Mouse (Mus musculus) splenic B cell, adult 2 months (primary cell): ENCODE data around the gene Spag6.
A peak's percentile ranks its signal among the peaks of the same experiment; 100 is the strongest.

Source experiments
- DNase-seq: peaks from one replicate; pipeline ENCODE4 v3.0.0-alpha.2; 2011; ENCODE audit warnings: low read depth, low spot score
- H3K27me3 ChIP-seq: 2 replicates; pipeline ENCODE4 v1.6.1; 2012; ENCODE audit warnings: mild to moderate bottlenecking, low read length, moderate library complexity, mixed read lengths; ENCODE audit not compliant: control insufficient read depth, poor library complexity, insufficient read depth, severe bottlenecking
- H3K36me3 ChIP-seq: 2 replicates; pipeline ENCODE4 v1.6.1; 2012; ENCODE audit warnings: mild to moderate bottlenecking, low read length, moderate library complexity, mixed read lengths; ENCODE audit not compliant: control insufficient read depth, poor library complexity, insufficient read depth, severe bottlenecking

The Spag6 gene

GRCm38 (mm10) chr2:18693491-18693870 lies 351 bp upstream of the Spag6 start:
- no peak for DNase-seq
- H3K36me3 ChIP-seq = no peaks in the 10 kb centered on the region

GRCm38 (mm10) chr2:18694611-18694950 lies 749 bp downstream of the Spag6 start:
- H3K36me3 ChIP-seq = no peaks in the 10 kb centered on the region
- DNase-seq = no peak
- peaks cover 7% of the 10 kb centered on the region for H3K27me3 ChIP-seq

More at GRCm38 (mm10) chr2:18693491-18693870, 351 bp upstream of the Spag6 start:
- peaks cover 7% of the 10 kb centered on the region for H3K27me3 ChIP-seq

DNA sequence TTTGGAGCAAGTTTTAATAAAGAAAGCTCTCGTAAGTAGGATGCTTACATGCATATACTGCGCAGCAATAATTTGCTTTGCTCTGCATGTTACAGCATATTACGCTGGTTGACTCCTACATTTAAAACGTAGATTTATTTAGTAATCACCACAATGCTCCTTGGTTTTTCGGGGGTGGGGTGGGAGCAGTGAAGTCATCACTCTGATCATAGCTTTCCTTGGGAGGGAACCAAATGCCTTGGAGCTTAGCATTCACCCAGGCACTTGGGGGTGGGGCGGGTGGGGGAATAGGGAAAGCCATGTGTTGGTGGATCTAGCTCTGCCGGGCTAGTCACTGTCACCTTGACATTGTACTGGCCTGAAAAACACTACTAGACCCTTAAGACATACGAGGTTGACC lies 1.3 kb downstream of the Spag6 start:
- no peak for DNase-seq

DNA sequence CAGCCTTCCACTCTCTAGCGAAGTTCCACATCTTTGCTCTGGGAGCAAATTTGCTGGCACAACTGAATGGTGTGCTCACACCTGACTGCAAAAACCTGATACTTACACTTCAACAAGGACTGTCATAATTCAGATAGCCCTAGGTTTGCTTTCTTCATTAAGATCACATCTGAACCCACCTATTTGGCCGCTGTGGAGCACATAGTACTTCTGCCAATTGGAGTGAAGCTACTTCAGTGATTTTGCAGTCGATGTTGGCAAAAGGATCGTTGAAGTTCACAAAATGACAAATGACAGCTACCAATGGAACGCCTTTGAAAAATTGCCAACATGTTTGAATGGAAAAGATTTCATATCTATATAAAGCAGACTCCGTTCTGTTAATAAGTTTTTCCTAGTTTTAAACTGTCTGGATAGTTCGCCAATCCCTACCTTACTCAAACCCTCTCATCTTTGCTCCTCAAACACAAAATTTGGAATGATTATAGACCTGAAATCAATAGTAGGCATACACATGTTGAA lies 1.9 kb downstream of the Spag6 start:
- Histone ChIP-seq H3K27me3 (peaks cover 4% of the 10 kb centered on the region), H3K36me3 (no peaks in the 10 kb centered on the region)
- DNase-seq = peak; percentile 22

More for the DNA sequence above, 1.3 kb downstream of the Spag6 start:
- no peaks in the 10 kb centered on the region for H3K36me3 ChIP-seq
- H3K27me3 ChIP-seq = peaks cover 4% of the 10 kb centered on the region

DNA sequence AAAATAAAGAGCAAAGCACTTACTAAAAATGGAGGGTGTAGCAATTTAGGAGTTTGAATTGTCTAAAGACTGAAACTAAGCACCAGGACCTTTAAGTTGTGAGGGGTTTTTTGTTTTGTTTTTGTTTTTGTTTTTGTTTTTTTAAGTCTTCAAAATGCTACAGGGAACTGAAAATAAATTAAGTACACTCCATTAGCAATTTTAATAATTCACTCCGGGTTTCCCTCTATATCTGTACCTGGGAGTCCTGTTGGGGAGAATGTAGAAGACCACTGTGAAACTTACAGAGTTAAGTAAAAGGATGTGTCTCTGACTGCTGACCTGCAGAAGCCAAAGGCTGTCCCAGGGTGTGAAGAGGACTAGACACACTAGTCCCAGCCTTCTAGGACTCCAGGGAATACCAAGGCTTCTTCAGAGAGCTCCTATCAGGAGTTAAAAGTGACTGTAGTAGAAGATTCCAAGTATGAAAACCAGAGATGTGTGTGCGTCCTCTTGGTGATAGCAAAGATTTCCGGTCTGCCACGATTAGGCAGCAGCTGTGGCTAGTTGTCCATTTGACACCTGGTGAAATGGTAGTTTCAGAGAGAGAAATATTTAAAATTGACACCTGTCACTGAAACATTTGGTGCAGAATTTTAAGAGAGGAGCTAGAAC lies 3.9 kb downstream of the Spag6 start:
- peak; percentile 32 for DNase-seq
- H3K27me3 ChIP-seq = peaks cover 4% of the 10 kb centered on the region
- H3K36me3 ChIP-seq = no peaks in the 10 kb centered on the region

DNA sequence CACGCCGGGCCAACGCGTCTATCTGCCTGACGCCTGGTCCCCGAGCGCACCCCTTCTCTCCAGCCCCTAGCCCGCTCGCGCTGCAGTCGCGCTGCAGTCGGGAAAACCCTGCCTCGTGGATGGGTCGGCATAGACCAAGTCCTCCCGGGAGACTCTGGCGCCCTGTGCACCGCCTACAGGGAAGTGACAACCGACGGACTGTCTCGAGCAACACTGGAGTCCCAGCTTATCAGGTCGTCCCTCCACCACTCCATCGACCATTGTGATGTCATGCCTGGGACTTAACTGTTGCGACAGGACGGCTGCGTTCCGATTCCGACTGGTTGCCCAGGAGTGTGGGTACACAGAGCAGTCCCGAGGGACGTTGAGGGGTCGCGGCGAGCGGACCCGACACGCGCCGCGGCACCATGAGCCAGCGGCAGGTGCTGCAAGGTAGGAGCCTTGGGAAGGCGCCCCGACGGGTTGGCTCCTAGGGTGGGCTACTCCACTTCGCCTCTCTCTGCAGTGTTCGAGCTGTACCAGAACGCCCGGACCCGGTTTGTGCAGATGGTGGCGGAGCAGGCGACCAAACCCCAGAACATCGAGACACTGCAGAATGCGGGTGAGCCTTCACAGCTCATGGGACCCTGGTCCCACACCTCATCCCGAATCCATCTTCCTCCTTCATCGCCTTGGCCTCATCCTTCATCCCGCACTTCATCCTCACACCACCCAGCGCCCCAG lies 5.0 kb downstream of the Spag6 start:
- H3K36me3 ChIP-seq = no peaks in the 10 kb centered on the region
- H3K27me3 ChIP-seq = peaks cover 3% of the 10 kb centered on the region
- peak; percentile 50 for DNase-seq

GRCm38 (mm10) chr2:18699401-18699990 lies 5.7 kb downstream of the Spag6 start:
- DNase-seq = peak; percentile 11
- no peaks in the 10 kb centered on the region for H3K36me3 ChIP-seq

DNA sequence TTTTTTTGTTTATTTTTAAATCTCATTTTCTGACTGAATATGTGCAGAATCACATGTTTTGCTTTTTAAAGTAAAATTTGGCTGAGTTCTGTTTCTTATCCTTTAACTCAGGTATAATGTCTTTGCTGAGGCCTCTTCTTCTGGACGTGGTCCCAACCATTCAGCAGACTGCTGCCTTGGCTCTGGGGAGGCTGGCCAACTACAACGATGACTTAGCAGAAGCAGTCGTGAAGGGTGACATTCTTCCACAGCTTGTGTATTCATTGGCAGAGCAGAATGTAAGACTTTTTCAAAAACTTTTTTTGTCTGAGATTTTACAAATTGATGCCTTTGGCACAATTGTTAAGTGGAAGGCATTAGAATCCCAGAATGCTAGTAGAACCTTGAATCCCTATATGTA lies 16.5 kb downstream of the Spag6 start:
- peaks cover 2% of the 10 kb centered on the region; the same call in 1 of the 2 replicates for H3K27me3 ChIP-seq
- H3K36me3 ChIP-seq = no peaks in the 10 kb centered on the region
- DNase-seq = no peak

More at GRCm38 (mm10) chr2:18699401-18699990, 5.7 kb downstream of the Spag6 start:
- peaks cover 2% of the 10 kb centered on the region for H3K27me3 ChIP-seq

- DNase-seq = no peak
- no peaks in the 10 kb centered on the region for H3K36me3 ChIP-seq
- H3K27me3 ChIP-seq = peaks cover 2% of the 10 kb centered on the region; the same call in 1 of the 2 replicates
These were observed 19.2 kb downstream of the Spag6 start for GRCm38 (mm10) chr2:18713071-18713470.

GRCm38 (mm10) chr2:18714337-18714736 lies 20.5 kb downstream of the Spag6 start:
- DNase-seq = peak; percentile 36
- peaks cover 2% of the 10 kb centered on the region; the same call in 1 of the 2 replicates for H3K27me3 ChIP-seq
- no peaks in the 10 kb centered on the region for H3K36me3 ChIP-seq

DNA sequence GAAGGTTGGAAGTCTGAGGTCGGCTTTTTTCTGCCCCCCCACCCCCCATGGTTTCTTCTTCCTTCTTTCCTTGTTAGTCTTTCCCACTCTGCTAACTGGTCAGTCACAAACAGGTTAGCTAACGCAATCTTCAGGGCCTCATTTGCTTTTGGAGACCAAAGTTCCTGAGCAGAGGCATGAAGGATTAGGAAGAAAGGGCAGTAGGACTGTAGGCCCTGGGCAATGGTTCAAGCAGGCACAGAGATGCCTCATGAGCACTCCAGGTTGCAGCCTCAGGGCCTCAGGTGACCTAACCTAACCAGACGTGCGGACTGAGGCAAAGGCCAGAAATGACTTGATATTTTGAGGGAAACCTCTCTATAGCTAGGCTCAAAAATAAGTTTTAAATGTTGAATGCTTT lies 24.7 kb downstream of the Spag6 start:
- DNase-seq = no peak
- H3K36me3 ChIP-seq = no peaks in the 10 kb centered on the region
- H3K27me3 ChIP-seq = no peaks in the 10 kb centered on the region

- no peak for DNase-seq
- no peaks in the 10 kb centered on the region for H3K27me3 ChIP-seq
- no peaks in the 10 kb centered on the region for H3K36me3 ChIP-seq
These were observed 28.5 kb downstream of the Spag6 start for GRCm38 (mm10) chr2:18722208-18722830.

DNA sequence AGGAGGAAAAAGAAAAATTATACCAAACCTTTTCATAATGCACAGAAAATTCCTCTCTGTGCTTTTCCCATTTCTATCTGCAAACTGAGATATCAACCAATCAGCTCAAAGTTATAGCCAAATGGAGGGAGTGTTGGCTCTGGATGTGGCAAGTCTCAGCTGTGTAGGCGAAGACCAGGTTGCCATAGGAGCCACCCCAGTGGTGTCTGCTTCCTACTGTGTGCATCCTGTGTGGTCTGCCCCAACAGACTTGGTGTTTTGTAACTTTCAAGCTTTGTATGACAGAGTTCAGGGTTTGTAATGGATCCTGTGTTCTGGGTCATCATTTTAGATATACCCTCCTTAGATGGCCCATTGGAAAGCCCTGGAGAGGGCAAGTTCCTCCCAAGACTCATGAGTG lies 30.6 kb downstream of the Spag6 start:
- no peak for DNase-seq
- Histone ChIP-seq H3K36me3 (no peaks in the 10 kb centered on the region), H3K27me3 (no peaks in the 10 kb centered on the region)

GRCm38 (mm10) chr2:18725880-18726279 lies 32.0 kb downstream of the Spag6 start:
- no peaks in the 10 kb centered on the region for H3K36me3 ChIP-seq
- H3K27me3 ChIP-seq = no peaks in the 10 kb centered on the region
- no peak for DNase-seq

- no peak for DNase-seq
- H3K36me3 ChIP-seq = no peaks in the 10 kb centered on the region
- no peaks in the 10 kb centered on the region for H3K27me3 ChIP-seq
These were observed 37.9 kb downstream of the Spag6 start for GRCm38 (mm10) chr2:18731718-18732117.
